Mouse (Mus musculus): ENCODE data around the gene Mpp3.

Gene Mpp3

DNA sequence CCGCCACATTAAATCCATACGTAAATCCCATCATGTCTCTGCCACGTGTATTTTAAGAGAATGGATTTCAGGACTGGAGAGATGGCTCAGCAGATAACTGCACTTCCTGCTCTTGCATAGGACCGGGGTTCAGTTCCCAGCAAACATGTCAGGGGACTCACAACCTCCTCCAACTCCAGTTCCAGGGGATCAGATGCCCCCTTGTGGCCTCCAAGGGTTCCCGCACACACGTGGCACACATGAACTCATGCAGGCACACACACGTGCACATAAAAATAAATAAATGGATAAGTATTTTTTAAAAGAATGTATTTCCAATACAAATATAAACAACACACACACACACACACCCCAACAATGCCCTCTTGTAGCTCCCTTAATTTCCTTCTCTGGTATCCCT, 51.3 kb downstream of the Mpp3 start:
- no peak for DNase-seq (ENCODE audit: low read depth, low spot score)

DNA sequence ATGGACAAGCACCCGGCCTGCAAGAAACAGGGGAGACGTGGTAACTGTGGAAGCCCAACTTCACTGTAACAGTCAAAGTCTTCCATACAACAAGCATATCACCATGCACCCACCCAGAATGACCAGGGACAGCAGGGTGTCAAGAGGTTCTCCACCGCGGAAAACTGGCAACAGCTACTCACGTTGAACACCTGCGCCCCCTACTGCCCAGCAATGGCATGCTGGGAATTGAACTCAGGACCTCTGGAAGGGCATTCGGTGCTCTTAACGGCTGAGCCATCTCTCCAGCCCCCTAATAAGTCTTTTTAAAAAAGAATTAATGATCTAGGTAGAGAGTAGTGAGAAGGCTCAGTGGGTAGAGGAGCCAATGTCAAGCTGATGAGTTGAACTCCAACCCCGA, 53.3 kb downstream of the Mpp3 start:
- no peak for DNase-seq (ENCODE audit: low read depth, low spot score)

DNA sequence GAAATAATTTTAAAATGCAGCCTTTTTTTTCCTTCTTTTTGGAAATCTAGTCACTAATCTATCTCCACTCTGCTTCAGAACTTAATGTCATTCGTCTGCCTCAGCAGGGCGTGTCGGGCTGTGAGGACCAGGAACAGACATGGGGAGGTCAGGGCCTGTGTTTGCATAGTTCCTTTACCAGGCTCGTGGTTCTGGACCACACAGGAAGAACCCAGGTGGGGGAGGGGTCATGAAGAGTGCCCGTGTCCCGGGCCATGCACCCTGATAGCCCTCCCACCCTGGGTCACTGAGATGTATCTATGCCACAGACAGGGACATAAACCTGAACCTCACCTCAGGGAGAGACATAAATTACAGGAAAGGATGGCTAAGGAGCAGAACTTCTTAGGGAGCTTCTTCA, 54.1 kb downstream of the Mpp3 start:
- no peak for DNase-seq (ENCODE audit: low read depth, low spot score)

DNA sequence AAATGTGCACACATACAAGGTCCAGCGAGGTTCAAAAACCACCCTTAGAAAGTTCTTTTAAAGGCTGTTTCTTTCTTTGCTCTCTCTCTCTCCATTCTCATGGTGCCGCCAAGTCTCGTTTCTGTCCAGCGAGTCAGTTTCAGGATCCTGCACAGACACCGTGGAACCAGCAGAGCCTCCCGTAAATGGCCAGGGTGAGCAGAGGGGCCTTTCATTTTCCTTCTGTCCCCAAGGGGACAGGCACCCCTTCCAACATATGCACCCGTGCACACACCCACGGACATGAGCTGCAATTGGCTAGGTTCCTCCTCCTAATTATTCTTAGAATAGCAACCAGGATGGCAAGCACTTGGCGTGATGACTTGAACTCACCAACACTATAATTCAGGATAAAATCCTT, 54.8 kb downstream of the Mpp3 start:
- DNase-seq (ENCODE audit: low read depth, low spot score) = no peak

DNA sequence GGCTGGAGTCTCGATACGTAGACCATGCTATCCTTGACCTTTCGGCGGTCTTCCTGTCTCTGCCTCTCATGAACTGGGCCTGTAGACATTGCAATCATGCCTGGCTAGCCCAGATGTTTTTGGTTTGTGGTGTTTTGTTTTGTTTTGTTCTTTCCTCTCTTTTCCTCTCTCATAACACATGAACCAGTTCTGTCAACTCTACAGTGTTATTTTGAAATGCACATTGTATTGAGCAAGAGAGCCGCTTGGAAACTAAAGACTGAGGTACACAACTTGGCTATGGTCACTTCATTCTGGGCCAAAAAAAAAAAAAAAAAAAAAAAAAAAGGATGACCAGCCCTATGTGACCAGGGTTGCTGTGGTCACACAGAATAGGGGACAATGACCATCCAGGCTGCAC, 55.6 kb downstream of the Mpp3 start:
- no peak for DNase-seq (ENCODE audit: low read depth, low spot score)

DNA sequence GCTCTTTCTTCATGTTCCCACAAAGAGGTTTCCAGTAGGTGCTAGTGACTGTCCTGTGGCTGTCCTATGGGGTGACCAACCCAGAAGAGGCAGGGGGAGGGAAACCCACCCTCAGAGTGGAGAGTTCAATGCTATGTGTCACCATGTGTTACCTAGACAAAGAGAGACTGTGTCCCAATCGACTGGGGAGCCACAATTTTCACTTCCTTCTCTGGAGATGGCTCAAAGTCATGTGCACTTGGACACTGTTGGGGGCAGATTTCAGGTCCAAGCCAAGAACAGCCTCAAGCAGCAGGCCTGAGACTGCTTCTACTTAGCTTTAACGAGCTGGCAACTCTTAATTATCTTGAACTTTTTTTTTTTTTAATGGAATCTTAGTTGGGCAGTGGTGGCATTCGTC, 56.2 kb downstream of the Mpp3 start:
- DNase-seq (ENCODE audit: low read depth, low spot score) = no peak

DNA sequence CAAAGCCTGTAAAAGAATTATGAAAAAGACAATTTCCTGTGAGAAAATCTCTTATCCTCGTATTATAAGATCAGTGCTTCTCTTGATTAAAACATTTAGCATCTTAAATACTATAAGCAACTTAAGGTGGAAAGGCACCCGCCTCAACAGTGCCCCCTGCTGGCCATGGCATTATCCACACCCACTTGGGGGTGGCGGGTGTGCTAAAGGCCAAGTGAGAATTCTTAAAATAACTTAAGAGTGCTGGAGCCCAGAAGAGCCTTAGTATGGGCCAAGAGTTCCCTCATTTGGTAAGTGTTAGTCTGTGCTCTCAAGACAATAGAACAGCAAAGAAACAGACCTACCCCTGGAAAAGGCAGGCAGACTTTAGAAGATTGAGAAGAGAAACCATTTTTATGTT, 56.9 kb downstream of the Mpp3 start:
- DNase-seq (ENCODE audit: low read depth, low spot score) = no peak

DNA sequence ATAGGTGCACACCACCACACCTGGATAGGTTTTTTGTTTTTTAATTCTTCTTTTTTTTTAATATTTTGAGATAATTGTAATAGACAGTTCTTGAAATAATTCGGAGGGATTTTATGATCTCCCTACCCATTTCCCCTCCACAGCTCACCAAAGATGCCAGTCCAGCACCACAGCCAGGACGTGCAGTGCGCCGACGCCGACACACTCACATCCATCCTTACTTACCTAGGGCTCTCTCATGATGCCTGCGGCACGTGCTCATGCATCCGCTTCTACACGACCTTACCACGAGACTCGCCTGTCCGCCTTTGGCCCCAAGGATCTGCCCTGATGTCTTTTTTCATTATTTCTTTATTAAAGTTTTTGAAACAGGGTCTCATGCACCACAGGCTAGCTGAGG, 58.4 kb downstream of the Mpp3 start:
- no peak for DNase-seq (ENCODE audit: low read depth, low spot score)

DNA sequence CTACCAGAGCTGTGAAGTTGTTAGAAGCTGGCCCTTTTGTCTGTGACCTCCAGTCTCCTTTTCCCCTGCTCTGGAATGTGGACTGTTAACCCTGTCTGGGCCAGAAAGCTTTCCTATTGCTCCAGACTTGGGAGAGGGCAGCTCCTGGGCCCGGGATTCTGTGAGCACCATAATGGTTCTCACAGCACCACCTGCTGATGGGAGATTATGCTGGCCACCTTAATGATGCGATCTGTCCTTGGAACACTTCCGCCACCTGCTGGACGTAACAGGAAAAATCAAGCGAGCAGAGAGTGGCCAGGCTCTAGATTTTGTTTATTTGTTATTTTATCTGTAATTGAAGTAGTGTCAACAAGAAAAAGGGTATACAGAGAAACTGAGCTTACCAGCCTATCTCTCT, 59.5 kb downstream of the Mpp3 start:
- peak; percentile 84 for DNase-seq (ENCODE audit: low read depth, low spot score)

DNA sequence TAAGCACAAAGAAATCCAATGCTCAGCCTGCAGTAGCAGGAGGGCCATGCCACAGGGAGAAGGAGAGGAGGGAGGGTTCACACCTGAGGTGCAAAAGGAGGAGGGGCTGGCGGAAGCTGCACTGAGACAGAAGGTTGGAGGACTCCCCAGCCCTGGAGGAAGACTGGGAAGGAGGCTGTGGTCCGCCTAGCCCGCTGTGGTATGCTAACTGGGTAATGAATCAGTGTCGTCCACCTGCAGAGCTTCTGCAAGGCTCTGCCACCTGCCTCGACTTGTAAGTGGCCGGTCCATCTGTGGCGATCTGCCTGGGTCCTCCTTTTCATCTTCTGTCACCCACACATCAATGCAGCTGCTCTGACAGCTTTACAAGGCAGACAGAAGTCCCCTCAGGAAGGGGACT, 60.0 kb downstream of the Mpp3 start:
- DNase-seq (ENCODE audit: low read depth, low spot score) = no peak

DNA sequence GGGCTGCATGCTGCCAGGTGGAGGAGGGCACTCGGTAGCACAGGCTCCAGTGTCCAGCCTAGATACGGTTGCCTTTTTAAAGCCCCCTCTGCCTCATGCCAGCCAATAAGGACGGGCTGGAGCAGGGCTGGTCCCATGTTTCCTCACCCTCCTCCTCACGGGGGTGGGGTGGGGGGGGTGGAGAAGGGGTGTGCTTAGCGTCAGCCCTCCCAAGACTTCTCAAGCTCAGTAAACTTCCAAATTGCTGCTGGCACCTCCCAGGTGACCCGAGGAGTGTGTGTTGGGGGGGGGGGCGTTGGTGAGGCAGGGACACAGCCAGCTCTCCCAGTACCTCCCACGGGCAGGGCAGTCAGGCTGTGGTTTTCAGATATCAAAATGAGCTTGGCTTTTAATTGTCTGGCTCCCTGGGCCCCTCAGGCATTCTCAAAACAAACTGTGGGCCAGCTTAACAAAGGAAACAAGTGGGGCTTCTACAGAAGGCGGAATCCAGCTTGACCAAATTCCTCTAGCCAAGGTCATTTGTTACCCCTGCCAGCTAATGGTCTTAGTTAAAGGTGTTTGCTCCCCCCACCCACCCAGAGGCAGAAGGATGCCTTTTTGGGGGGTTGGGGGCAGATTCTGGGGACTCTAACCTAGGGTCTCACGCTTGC, 61.2 kb downstream of the Mpp3 start, which contains the start of gene Sost:
Gene Sost, minus strand, starts transcription at position 51 of the 650 bp plus-strand sequence.
- no peak for DNase-seq (ENCODE audit: low read depth, low spot score)

DNA sequence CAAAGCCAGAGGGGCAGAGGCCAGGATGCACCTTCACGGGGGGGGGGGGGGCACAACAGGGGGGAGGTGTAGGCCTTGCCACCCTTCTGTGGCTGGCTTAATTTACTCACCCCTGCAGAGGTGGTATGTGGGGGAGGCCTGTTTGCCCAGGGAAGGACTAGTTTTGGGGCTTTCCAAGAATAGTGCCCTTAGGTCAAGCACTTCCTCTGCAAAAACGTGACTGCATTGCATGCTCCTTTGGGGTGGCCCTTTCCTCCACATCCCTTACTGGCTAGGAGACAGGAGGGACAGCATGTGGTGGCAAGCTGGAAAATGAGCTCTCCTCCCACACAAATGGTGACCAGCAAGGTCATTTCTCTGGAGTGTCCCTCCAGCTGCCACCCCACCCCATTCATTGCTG, 62.7 kb downstream of the Mpp3 start:
- no peak for DNase-seq (ENCODE audit: low read depth, low spot score)

DNA sequence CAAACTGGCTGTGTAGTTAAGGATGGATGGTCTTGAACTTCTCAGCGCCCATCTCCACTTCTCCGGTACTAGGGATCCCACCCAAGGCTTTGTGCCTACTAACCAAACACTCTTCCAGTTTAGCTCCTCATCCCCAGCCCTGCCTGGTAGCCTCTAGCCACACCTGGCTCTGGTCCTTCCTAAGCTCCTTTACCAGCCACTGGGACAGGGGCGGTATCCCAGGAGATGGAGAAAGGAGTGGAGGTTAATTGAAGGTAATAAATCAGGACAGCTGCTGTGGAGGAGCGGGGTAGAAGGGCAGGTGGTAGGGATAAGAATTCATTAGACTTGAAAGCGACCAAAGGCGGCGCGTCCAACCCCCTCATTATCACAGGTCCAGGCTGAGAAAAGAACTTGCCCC, 63.6 kb downstream of the Mpp3 start:
- DNase-seq (ENCODE audit: low read depth, low spot score) = no peak

DNA sequence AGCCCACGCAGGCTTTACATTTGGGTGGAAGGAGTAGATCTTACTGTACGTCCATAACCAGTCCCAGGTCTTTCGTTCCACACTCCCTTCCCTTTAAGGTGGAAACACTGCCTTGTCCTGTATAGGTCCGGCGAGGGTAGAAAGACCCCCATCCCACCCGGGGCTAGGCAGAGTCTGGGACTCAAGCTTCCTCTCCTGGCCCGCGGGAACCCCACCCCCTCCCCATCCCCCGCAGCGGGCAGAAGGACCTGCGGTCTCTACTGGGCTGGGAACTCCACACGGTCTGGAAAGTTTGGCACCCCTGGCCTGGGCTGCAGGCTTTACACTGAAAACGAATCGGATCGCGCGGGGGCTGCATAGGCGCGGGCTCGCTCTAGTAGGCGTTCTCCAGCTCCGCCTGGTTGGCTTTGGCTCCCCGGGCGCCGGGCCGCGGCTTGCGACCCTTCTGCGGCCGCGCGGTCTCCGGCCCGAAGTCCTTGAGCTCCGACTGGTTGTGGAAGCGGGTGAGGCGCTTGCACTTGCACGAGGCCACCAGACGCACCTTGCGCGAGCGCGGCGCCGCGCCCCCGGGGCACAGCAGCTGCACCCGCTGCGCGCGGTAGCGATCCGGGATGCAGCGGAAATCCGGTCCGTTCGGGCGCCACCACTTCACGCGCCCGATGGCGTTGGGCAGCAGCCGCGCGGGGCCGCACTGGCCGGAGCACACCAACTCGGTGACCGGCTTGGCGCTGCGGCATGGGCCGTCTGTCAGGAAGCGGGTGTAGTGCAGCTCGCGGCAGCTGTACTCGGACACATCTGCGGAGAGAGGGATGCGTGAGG, 64.6 kb downstream of the Mpp3 start:
- DNase-seq (ENCODE audit: low read depth, low spot score) = no peak

DNA sequence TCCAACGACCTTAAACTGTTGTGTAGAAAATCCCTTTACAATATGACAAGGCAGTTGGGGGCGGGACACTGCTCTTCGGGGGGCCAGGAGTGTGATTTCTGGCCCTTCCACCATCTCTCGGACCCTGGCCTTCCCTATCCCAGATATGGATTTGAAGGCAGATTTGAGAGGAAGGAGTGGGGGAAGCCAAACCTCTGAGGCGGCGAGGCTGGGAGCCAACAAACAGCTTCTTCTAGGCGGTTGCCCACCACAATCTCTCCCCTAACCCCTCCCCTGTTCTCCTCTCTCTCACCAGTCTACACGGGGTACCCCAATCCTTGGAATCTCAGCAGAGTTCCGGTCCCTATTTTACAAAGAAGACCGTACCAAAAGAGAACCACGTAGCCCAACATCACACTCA, 65.2 kb downstream of the Mpp3 start:
- DNase-seq (ENCODE audit: low read depth, low spot score) = no peak

DNA sequence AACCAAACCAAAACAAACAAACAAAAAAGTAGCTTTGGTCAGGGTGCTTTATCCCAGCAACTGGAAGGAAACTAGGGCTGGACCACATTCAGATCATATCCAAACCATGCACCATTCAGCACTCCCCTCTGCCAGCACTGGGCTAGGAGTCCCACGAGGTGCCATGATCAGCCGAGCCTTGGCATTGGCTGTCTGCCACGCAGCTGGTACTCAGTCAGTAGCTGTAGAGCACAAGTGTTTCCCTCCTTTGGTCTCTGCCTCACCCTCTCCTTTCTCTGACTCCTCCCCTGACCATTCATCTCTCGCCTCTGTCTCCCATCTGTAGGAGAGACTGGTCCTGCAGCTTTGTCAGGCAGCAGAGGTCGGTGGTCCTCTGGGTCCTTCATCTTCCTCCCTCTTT, 70.8 kb downstream of the Mpp3 start:
- no peak for DNase-seq (ENCODE audit: low read depth, low spot score)

DNA sequence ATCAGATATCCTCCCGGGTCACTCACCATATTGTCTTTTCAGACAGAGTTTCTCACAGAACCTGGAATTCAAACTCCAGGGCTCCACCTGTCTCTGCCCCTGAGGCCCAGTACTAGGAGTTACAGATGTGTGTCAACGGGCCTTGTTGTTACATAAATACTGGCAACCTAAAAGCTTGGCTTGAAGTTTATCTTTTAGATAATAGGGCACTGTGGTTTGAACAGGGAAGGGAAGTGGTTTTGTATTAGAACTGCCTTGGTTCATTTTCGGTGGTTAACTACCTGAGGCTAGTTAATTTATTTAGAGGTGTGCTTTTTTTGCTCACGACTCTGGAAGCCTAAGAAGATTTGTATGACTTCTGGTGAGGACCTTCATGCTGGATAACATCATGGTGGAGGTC, 74.8 kb downstream of the Mpp3 start:
- no peak for DNase-seq (ENCODE audit: low read depth, low spot score)

DNA sequence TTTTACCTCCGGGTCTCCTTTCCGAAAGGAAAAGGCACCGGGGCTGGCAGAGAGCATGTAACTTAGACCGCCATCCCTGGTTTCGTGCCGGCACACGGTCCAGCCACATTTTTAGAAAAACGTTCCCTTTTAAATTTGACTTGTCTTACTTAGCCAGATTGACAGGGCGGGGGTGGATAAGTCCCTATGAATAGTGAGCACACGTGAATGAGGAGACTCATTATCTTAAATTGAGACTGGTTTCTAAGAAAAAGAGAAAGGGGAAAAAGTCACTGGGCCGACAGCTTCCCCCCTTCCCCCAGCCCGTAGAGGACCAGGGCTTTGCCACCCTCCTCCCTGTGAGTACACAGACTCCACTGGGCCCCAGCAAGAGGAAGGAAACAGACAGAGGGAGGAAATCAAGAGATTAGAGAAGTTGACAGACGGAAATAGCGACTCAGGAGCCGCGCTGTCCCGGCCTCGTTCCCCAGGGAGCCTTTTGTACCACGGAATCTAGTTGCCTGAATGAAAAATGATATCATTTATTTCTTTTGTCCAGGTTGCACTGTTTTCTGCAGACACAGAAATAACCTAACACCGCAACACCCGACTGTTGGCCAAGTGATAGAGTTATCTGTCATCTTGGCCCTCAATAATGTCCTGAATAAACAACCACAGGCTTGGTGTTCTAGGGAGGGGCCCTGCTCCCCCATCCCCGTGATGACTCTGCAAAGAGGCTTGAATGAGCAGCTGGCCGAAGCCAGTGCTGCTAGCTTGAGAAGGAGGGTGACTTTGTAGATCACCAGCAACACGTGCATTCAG, 75.5 kb downstream of the Mpp3 start:
- no peak for DNase-seq (ENCODE audit: low read depth, low spot score)

DNA sequence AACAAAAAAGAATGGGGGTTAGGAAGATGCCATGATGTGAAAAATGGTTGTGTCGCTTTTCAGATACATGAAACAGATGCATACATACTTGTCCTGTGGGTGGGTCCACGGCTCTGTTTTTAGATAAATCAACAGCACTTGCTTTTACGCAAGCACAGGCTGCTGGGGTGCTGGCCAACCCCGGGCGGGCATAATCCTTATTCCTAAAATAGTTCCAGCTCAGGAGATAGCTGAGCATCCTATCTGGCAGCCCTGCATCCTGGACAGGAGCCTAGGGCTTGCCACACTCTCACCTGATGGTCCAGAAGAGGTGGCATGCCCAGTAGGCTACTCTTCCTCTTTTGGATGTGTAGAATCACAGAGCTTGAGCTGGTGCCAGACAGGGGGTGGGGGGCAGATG, 78.2 kb downstream of the Mpp3 start:
- DNase-seq (ENCODE audit: low read depth, low spot score) = no peak

Measured in embryo, embryonic 11.5 days (tissue).